Mouse (Mus musculus): ENCODE measurements at regions not wholly inside any gene's neighbourhood (a gene's known extent, or its start where the extent isn't known, plus 50 kb on each side); places are given as distances from the start of the nearest gene placed in this dataset.

- no peak overlapping the region for H3K4me3 ChIP-seq (ENCODE audit: insufficient read depth, low read length)
- no peak for TF ChIP-seq POLR2A (IDR thresholded peaks at IDR 0.05; ENCODE audit: low read depth, low read length)
- TF ChIP-seq CTCF (IDR thresholded peaks at IDR 0.05; ENCODE audit: borderline replicate concordance, insufficient read depth, low read length), result no peak
These were observed 238.7 kb upstream of the 4931429L15Rik start for GRCm38 (mm10) chr9:46558481-46558880.

GRCm38 (mm10) chr9:46557781-46558180 lies 238.0 kb upstream of the 4931429L15Rik start:
- H3K4me3 ChIP-seq (ENCODE audit: insufficient read depth, low read length), result no peak overlapping the region
- TF ChIP-seq CTCF (IDR thresholded peaks at IDR 0.05; ENCODE audit: borderline replicate concordance, insufficient read depth, low read length) (no peak), POLR2A (IDR thresholded peaks at IDR 0.05; ENCODE audit: low read depth, low read length) (no peak)
- H3K4me1 ChIP-seq (ENCODE audit: control insufficient read depth, insufficient read depth, low read length), result no peaks in the 10 kb centered on the region
- no peak overlapping the region for H3K27ac ChIP-seq (ENCODE audit: insufficient read depth, low read length)

More at GRCm38 (mm10) chr9:46558481-46558880, 238.7 kb upstream of the 4931429L15Rik start:
- H3K27ac ChIP-seq (ENCODE audit: insufficient read depth, low read length), result no peak overlapping the region
- H3K4me1 ChIP-seq (ENCODE audit: control insufficient read depth, insufficient read depth, low read length), result no peaks in the 10 kb centered on the region

GRCm38 (mm10) chr9:46555156-46555555 lies 235.4 kb upstream of the 4931429L15Rik start:
- TF ChIP-seq POLR2A (IDR thresholded peaks at IDR 0.05; ENCODE audit: low read depth, low read length), result no peak
- no peak for TF ChIP-seq CTCF (IDR thresholded peaks at IDR 0.05; ENCODE audit: borderline replicate concordance, insufficient read depth, low read length)
- Histone ChIP-seq H3K27ac (ENCODE audit: insufficient read depth, low read length) (no peak overlapping the region), H3K4me1 (ENCODE audit: control insufficient read depth, insufficient read depth, low read length) (no peaks in the 10 kb centered on the region), H3K4me3 (ENCODE audit: insufficient read depth, low read length) (no peak overlapping the region)

- Histone ChIP-seq H3K27ac (ENCODE audit: insufficient read depth, low read length) (no peak overlapping the region), H3K4me3 (ENCODE audit: insufficient read depth, low read length) (no peak overlapping the region), H3K4me1 (ENCODE audit: control insufficient read depth, insufficient read depth, low read length) (no peaks in the 10 kb centered on the region)
- TF ChIP-seq CTCF (IDR thresholded peaks at IDR 0.05; ENCODE audit: borderline replicate concordance, insufficient read depth, low read length) (no peak), POLR2A (IDR thresholded peaks at IDR 0.05; ENCODE audit: low read depth, low read length) (no peak)
These were observed 234.9 kb upstream of the 4931429L15Rik start for GRCm38 (mm10) chr9:46554586-46555152.

- Histone ChIP-seq H3K27ac (ENCODE audit: insufficient read depth, low read length) (no peak overlapping the region), H3K4me1 (ENCODE audit: control insufficient read depth, insufficient read depth, low read length) (no peaks in the 10 kb centered on the region), H3K4me3 (ENCODE audit: insufficient read depth, low read length) (no peak overlapping the region)
- TF ChIP-seq POLR2A (IDR thresholded peaks at IDR 0.05; ENCODE audit: low read depth, low read length) (no peak), CTCF (IDR thresholded peaks at IDR 0.05; ENCODE audit: borderline replicate concordance, insufficient read depth, low read length) (no peak)
These were observed 229.6 kb upstream of the 4931429L15Rik start for GRCm38 (mm10) chr9:46549416-46549815.

GRCm38 (mm10) chr9:46544326-46544725 lies 224.5 kb upstream of the 4931429L15Rik start:
- Histone ChIP-seq H3K27ac (ENCODE audit: insufficient read depth, low read length) (no peak overlapping the region), H3K4me1 (ENCODE audit: control insufficient read depth, insufficient read depth, low read length) (no peaks in the 10 kb centered on the region), H3K4me3 (ENCODE audit: insufficient read depth, low read length) (no peak overlapping the region)
- no peak for TF ChIP-seq POLR2A (IDR thresholded peaks at IDR 0.05; ENCODE audit: low read depth, low read length)
- TF ChIP-seq CTCF (IDR thresholded peaks at IDR 0.05; ENCODE audit: borderline replicate concordance, insufficient read depth, low read length), result no peak

- Histone ChIP-seq H3K4me1 (ENCODE audit: control insufficient read depth, insufficient read depth, low read length) (no peaks in the 10 kb centered on the region), H3K4me3 (ENCODE audit: insufficient read depth, low read length) (no peak overlapping the region), H3K27ac (ENCODE audit: insufficient read depth, low read length) (no peak overlapping the region)
- no peak for TF ChIP-seq POLR2A (IDR thresholded peaks at IDR 0.05; ENCODE audit: low read depth, low read length)
- no peak for TF ChIP-seq CTCF (IDR thresholded peaks at IDR 0.05; ENCODE audit: borderline replicate concordance, insufficient read depth, low read length)
These were observed 221.2 kb upstream of the 4931429L15Rik start for GRCm38 (mm10) chr9:46541001-46541400.

GRCm38 (mm10) chr9:46538616-46539015 lies 218.8 kb upstream of the 4931429L15Rik start:
- TF ChIP-seq CTCF (IDR thresholded peaks at IDR 0.05; ENCODE audit: borderline replicate concordance, insufficient read depth, low read length), result no peak
- TF ChIP-seq POLR2A (IDR thresholded peaks at IDR 0.05; ENCODE audit: low read depth, low read length), result no peak
- no peaks in the 10 kb centered on the region for H3K4me1 ChIP-seq (ENCODE audit: control insufficient read depth, insufficient read depth, low read length)
- no peak overlapping the region for H3K27ac ChIP-seq (ENCODE audit: insufficient read depth, low read length)
- H3K4me3 ChIP-seq (ENCODE audit: insufficient read depth, low read length), result no peak overlapping the region

GRCm38 (mm10) chr9:46516401-46517130 lies 196.8 kb upstream of the 4931429L15Rik start:
- Histone ChIP-seq H3K4me1 (ENCODE audit: control insufficient read depth, insufficient read depth, low read length) (no peaks in the 10 kb centered on the region), H3K4me3 (ENCODE audit: insufficient read depth, low read length) (no peak overlapping the region), H3K27ac (ENCODE audit: insufficient read depth, low read length) (no peak overlapping the region)
- TF ChIP-seq POLR2A (IDR thresholded peaks at IDR 0.05; ENCODE audit: low read depth, low read length) (no peak), CTCF (IDR thresholded peaks at IDR 0.05; ENCODE audit: borderline replicate concordance, insufficient read depth, low read length) (no peak)

All from embryonic fibroblast, embryonic 13.5 days (primary cell).